Mouse (Mus musculus): ENCODE measurements around the gene Prss56.

GRCm38 (mm10) chr1:87187037-87187355, 3.9 kb downstream of the Prss56 start:
- TF ChIP-seq EP300 (IDR thresholded peaks at IDR 0.05; ENCODE audit: low read depth) (no peak), CTCF (IDR thresholded peaks at IDR 0.05; ENCODE audit: low read depth) (peak; percentile 82)
